Mouse (Mus musculus) embryonic fibroblast, embryonic 13.5 days (primary cell): ENCODE results near the gene Ncor2.

Experiments
- CTCF ChIP-seq: IDR thresholded peaks from 2 replicates; pipeline ENCODE4 v1.5.1; 2011; ENCODE audit warnings: mild to moderate bottlenecking, control low read depth, low read length, moderate library complexity, borderline replicate concordance; ENCODE audit not compliant: insufficient read depth
- POLR2A ChIP-seq: IDR thresholded peaks from 2 replicates; pipeline ENCODE4 v1.6.1; 2011; ENCODE audit warnings: low read depth, mild to moderate bottlenecking, control low read depth, low read length, moderate library complexity

GRCm38 (mm10) chr5:125106191-125106590 is 72.8 kb downstream of the Ncor2 start:
- no peak for TF ChIP-seq CTCF
- TF ChIP-seq POLR2A, result no peak
